Mouse (Mus musculus) liver, adult 2 months (tissue): ENCODE data around the gene Esrrb.

Experiments
- CTCF ChIP-seq: fragments of 200-500 bp; IDR thresholded peaks from 2 replicates; pipeline ENCODE4 v1.5.1; 2011; ENCODE audit warnings: low read depth, low read length, control low read depth
- POLR2A ChIP-seq: fragments of 200-500 bp; IDR thresholded peaks from 2 replicates; pipeline ENCODE4 v1.6.1; 2011; ENCODE audit warnings: low read length, control low read depth; ENCODE audit not compliant: insufficient read depth; ENCODE audit errors: extremely low read depth

DNA sequence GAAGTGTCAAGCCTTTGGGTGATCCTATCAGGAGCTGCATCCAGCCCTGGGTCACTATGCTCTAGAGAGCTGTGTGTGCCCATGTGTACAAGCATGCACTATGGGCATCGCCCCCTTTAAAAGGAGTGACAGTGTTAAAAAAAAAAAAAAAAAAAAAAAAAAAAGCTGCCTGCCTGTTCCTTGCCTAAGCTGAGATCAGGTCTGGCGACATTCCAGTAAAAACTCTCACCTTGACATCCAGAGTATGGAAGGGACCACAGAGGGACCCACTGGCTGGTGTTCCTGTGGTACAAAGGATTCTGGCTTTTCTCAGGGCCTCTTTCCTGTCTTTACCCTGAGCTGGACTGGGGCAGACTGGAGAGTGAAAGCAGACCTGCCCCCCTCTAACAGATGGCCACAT, 66.7 kb downstream of the Esrrb start:
- no peak for TF ChIP-seq CTCF
- TF ChIP-seq POLR2A: no peak
